Mouse (Mus musculus): ENCODE data around the gene Trim34a. TPM values are rescaled to one million over a fixed set of nuclear protein-coding genes. Genes with fewer than 3 reads are reported as not detected.

Trim34a gene
- 14.9 TPM for polyA plus RNA-seq (2014; fragmentation: Illumina TruSeq; extraction: RNeasy Lipid Tissue Mini Kit (QIAGEN cat#74804); ENCODE audit: low read depth, low replicate concordance)

GRCm38 (mm10) chr7:104244287-104245181 lies at the start of gene Trim34a:
TSS of gene Trim34a (plus strand) at chr7:104244457.

DNA sequence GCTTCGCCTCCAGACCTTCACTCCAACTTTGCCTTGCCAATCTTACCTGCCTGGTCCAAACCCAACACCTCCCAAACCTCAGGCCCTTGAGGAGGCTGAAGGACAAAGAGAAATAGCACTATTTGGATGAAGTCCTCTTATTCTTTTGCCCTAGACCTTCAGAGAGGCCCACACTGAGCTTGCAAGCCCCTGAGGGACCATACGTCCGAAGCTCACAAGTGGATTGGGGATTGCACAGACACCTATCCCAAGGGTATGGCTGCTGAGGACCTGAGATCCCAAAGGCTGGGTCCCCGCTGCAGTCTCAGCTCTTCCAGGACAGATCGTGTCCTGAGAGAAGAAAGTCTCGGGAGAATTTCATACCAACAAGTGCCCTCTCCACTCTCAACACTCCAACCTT lies 48.4 kb upstream of the Trim34a start, which contains the start of gene Olfr649:
Olfr649 (minus strand) TSS at position 101 of the 400 bp plus-strand sequence.

GRCm38 (mm10) chr7:104218701-104219569 lies 25.3 kb upstream of the Trim34a start, which contains the start of gene Trim6:
TSS of gene Trim6 (plus strand) at chr7:104218793.

DNA sequence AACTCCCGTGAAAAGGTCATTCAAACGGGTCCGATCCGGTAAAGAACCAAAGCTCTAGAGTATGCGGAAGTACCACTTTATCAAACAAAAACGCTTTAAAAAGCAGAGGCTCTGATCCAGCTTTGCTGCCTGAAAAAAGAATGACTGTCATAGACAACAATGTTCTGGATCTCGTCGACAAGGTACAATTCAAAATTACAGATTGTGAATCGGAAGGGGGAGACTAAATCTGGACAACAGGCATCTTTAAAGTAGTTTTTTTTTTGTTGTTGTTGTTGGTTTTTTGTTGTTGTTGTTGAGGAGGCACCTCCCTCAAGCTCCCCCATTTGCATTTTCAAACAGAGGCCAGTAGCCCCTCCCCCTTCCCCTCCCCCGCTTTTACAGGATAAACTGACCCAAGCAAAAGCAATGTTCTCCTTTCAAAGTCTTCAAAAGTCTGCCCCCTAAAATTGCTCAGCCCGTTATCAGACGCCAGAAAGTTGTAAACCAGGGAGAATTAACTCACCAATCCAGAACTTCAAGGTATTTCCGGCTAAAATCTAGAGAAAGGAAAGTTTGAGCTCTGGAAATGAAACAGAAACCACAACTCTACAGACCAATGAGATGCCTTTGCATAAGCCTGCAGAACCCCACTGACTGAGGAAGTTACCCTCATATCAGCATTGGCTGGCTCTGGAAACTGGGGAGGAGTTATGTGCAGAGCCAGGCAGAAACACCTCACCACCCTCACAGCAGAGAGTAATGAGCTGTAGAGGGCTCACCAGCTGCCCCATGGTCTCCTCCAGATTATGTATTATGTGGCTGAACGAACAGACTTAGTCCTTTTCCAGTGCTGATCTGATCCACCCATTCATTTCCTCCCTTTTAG lies 43.6 kb downstream of the Trim34a start, which contains the start of gene Trim5:
Trim5 (minus strand) TSS at position 519 of the 868 bp plus-strand sequence.

Other genes starting within 250 kb of the Trim34a start
- not detected for gene Olfr638, start 245.7 kb upstream of the Trim34a start, polyA plus RNA-seq (2014; fragmentation: Illumina TruSeq; extraction: RNeasy Lipid Tissue Mini Kit (QIAGEN cat#74804); ENCODE audit: low read depth, low replicate concordance)
- gene Olfr639, start 227.2 kb upstream of the Trim34a start, polyA plus RNA-seq (2014; fragmentation: Illumina TruSeq; extraction: RNeasy Lipid Tissue Mini Kit (QIAGEN cat#74804); ENCODE audit: low read depth, low replicate concordance) = not detected
- gene Olfr640, start 218.9 kb upstream of the Trim34a start, polyA plus RNA-seq (2014; fragmentation: Illumina TruSeq; extraction: RNeasy Lipid Tissue Mini Kit (QIAGEN cat#74804); ENCODE audit: low read depth, low replicate concordance) = not detected
- not detected for gene Olfr641, start 209.0 kb upstream of the Trim34a start, polyA plus RNA-seq (2014; fragmentation: Illumina TruSeq; extraction: RNeasy Lipid Tissue Mini Kit (QIAGEN cat#74804); ENCODE audit: low read depth, low replicate concordance)
- not detected for gene Olfr642, start 191.8 kb upstream of the Trim34a start, polyA plus RNA-seq (2014; fragmentation: Illumina TruSeq; extraction: RNeasy Lipid Tissue Mini Kit (QIAGEN cat#74804); ENCODE audit: low read depth, low replicate concordance)
- not detected for gene 4930516K23Rik, start 183.0 kb upstream of the Trim34a start, polyA plus RNA-seq (2014; fragmentation: Illumina TruSeq; extraction: RNeasy Lipid Tissue Mini Kit (QIAGEN cat#74804); ENCODE audit: low read depth, low replicate concordance)
- gene Olfr644, start 172.6 kb upstream of the Trim34a start, polyA plus RNA-seq (2014; fragmentation: Illumina TruSeq; extraction: RNeasy Lipid Tissue Mini Kit (QIAGEN cat#74804); ENCODE audit: low read depth, low replicate concordance) = not detected
- not detected for gene Olfr645, start 159.0 kb upstream of the Trim34a start, polyA plus RNA-seq (2014; fragmentation: Illumina TruSeq; extraction: RNeasy Lipid Tissue Mini Kit (QIAGEN cat#74804); ENCODE audit: low read depth, low replicate concordance)
- gene Olfr646, start 139.6 kb upstream of the Trim34a start, polyA plus RNA-seq (2014; fragmentation: Illumina TruSeq; extraction: RNeasy Lipid Tissue Mini Kit (QIAGEN cat#74804); ENCODE audit: low read depth, low replicate concordance) = not detected
- not detected for gene Ubqln5, start 114.6 kb upstream of the Trim34a start, polyA plus RNA-seq (2014; fragmentation: Illumina TruSeq; extraction: RNeasy Lipid Tissue Mini Kit (QIAGEN cat#74804); ENCODE audit: low read depth, low replicate concordance)
- gene Olfr643, start 107.1 kb upstream of the Trim34a start, polyA plus RNA-seq (2014; fragmentation: Illumina TruSeq; extraction: RNeasy Lipid Tissue Mini Kit (QIAGEN cat#74804); ENCODE audit: low read depth, low replicate concordance) = not detected
- not detected for gene Ubqln3, start 101.2 kb upstream of the Trim34a start, polyA plus RNA-seq (2014; fragmentation: Illumina TruSeq; extraction: RNeasy Lipid Tissue Mini Kit (QIAGEN cat#74804); ENCODE audit: low read depth, low replicate concordance)
- gene Ubqlnl, start 93.9 kb upstream of the Trim34a start, polyA plus RNA-seq (2014; fragmentation: Illumina TruSeq; extraction: RNeasy Lipid Tissue Mini Kit (QIAGEN cat#74804); ENCODE audit: low read depth, low replicate concordance) = not detected
- gene Olfm5, start 79.6 kb upstream of the Trim34a start, polyA plus RNA-seq (2014; fragmentation: Illumina TruSeq; extraction: RNeasy Lipid Tissue Mini Kit (QIAGEN cat#74804); ENCODE audit: low read depth, low replicate concordance) = not detected
- not detected for gene Olfr648, start 61.1 kb upstream of the Trim34a start, polyA plus RNA-seq (2014; fragmentation: Illumina TruSeq; extraction: RNeasy Lipid Tissue Mini Kit (QIAGEN cat#74804); ENCODE audit: low read depth, low replicate concordance)
- not detected for gene Olfr649, start 48.5 kb upstream of the Trim34a start, polyA plus RNA-seq (2014; fragmentation: Illumina TruSeq; extraction: RNeasy Lipid Tissue Mini Kit (QIAGEN cat#74804); ENCODE audit: low read depth, low replicate concordance)
- 0.34 TPM for gene Trim6, start 25.7 kb upstream of the Trim34a start, polyA plus RNA-seq (2014; fragmentation: Illumina TruSeq; extraction: RNeasy Lipid Tissue Mini Kit (QIAGEN cat#74804); ENCODE audit: low read depth, low replicate concordance)
- 3.6 TPM for gene Trim5, start 43.6 kb downstream of the Trim34a start, polyA plus RNA-seq (2014; fragmentation: Illumina TruSeq; extraction: RNeasy Lipid Tissue Mini Kit (QIAGEN cat#74804); ENCODE audit: low read depth, low replicate concordance)
- 16.4 TPM for gene Trim12a, start 71.0 kb downstream of the Trim34a start, polyA plus RNA-seq (2014; fragmentation: Illumina TruSeq; extraction: RNeasy Lipid Tissue Mini Kit (QIAGEN cat#74804); ENCODE audit: low read depth, low replicate concordance)
- not detected for gene Trim34b, start 85.0 kb downstream of the Trim34a start, polyA plus RNA-seq (2014; fragmentation: Illumina TruSeq; extraction: RNeasy Lipid Tissue Mini Kit (QIAGEN cat#74804); ENCODE audit: low read depth, low replicate concordance)
- 14.0 TPM for gene Trim12c, start 108.9 kb downstream of the Trim34a start, polyA plus RNA-seq (2014; fragmentation: Illumina TruSeq; extraction: RNeasy Lipid Tissue Mini Kit (QIAGEN cat#74804); ENCODE audit: low read depth, low replicate concordance)
- gene Trim30b, start 125.4 kb downstream of the Trim34a start, polyA plus RNA-seq (2014; fragmentation: Illumina TruSeq; extraction: RNeasy Lipid Tissue Mini Kit (QIAGEN cat#74804); ENCODE audit: low read depth, low replicate concordance) = 0.34 TPM
- 0.29 TPM for gene Trim30c, start 156.4 kb downstream of the Trim34a start, polyA plus RNA-seq (2014; fragmentation: Illumina TruSeq; extraction: RNeasy Lipid Tissue Mini Kit (QIAGEN cat#74804); ENCODE audit: low read depth, low replicate concordance)
- gene Trim30a, start 220.7 kb downstream of the Trim34a start, polyA plus RNA-seq (2014; fragmentation: Illumina TruSeq; extraction: RNeasy Lipid Tissue Mini Kit (QIAGEN cat#74804); ENCODE audit: low read depth, low replicate concordance) = 14.2 TPM

All from liver, adult 10 weeks (tissue).